Mouse (Mus musculus) bone marrow, adult 2 months (tissue): ENCODE measurements at regions not wholly inside any gene's neighbourhood (a gene's known extent, or its start where the extent isn't known, plus 50 kb on each side); places are given as distances from the start of the nearest gene placed in this dataset.

Source experiments
- CTCF ChIP-seq: fragments of 200-500 bp; IDR thresholded peaks from 2 replicates; pipeline ENCODE4 v1.5.1; 2011; ENCODE audit warnings: low read length, control low read depth; ENCODE audit not compliant: control insufficient read depth, insufficient read depth
- POLR2A ChIP-seq: fragments of 200-500 bp; IDR thresholded peaks from 2 replicates; pipeline ENCODE4 v1.6.1; 2011; ENCODE audit warnings: low read depth, mild to moderate bottlenecking, control low read depth, low read length, borderline replicate concordance; ENCODE audit not compliant: control insufficient read depth

GRCm38 (mm10) chr4:31753677-31754312, 210.1 kb upstream of the Map3k7 start:
- no peak for TF ChIP-seq CTCF
- TF ChIP-seq POLR2A = no peak
